Mouse (Mus musculus) liver, embryonic 12.5 days (tissue): ENCODE data around the gene Fut2. TPM values are rescaled to one million over a fixed set of nuclear protein-coding genes. Genes with fewer than 3 reads are reported as not detected.
A peak's percentile ranks its signal among the peaks of the same experiment; 100 is the strongest.

ENCODE experiments used
- ATAC-seq: fragments of 200-750 bp; cut with Nextera tagmentation; 2 replicates; pipeline ENCODE4 v1.8.0; 2017; ENCODE audit warnings: moderate number of reproducible peaks, mild to moderate bottlenecking, moderate library complexity
- H3K27ac ChIP-seq: fragments of 300-500 bp; sonication (generic); 2 replicates; pipeline ENCODE4 v1.5.1; 2016; ENCODE audit warnings: mild to moderate bottlenecking
- H3K27me3 ChIP-seq: fragments of 300-500 bp; sonication (generic); replicated peaks from 2 replicates; pipeline ENCODE4 v1.6.1; 2016; ENCODE audit warnings: mild to moderate bottlenecking, moderate library complexity
- H3K36me3 ChIP-seq: fragments of 300-500 bp; sonication (generic); 2 replicates; pipeline ENCODE4 v1.6.1; 2016; ENCODE audit warnings: mild to moderate bottlenecking, moderate library complexity
- H3K4me1 ChIP-seq: fragments of 300-500 bp; sonication (generic); 2 replicates; pipeline ENCODE4 v1.6.1; 2016
- H3K4me2 ChIP-seq: fragments of 300-500 bp; sonication (generic); 2 replicates; pipeline ENCODE4 v1.6.1; 2016; ENCODE audit warnings: mild to moderate bottlenecking, moderate library complexity
- H3K4me3 ChIP-seq: fragments of 300-500 bp; sonication (generic); 2 replicates; pipeline ENCODE4 v1.5.1; 2016; ENCODE audit warnings: mild to moderate bottlenecking, moderate library complexity
- H3K9ac ChIP-seq: fragments of 300-500 bp; sonication (generic); 2 replicates; pipeline ENCODE4 v1.6.1; 2016; ENCODE audit warnings: mild to moderate bottlenecking, moderate library complexity
- H3K9me3 ChIP-seq: fragments of 300-500 bp; sonication (generic); replicated peaks from 2 replicates; pipeline ENCODE4 v1.6.1; 2016; ENCODE audit warnings: mild to moderate bottlenecking, moderate library complexity
- WGBS: fragments of 180-500 bp; shearing (Covaris S2); methylation state at CpG from one replicate; pipeline ENCODE4 v1.1.7; 2016; ENCODE audit not compliant: insufficient replicate concordance; 5-methylcytosine and 5-hydroxymethylcytosine counted together
- polyA plus RNA-seq: library from polyadenylated mRNA; unstranded; fragments of >200 nt; fragmentation: Nextera tagmentation; extraction: Ambion mirVana; gene quantifications from 2 replicates; pipeline ENCODE4 v1.2.1, GENCODE M21; 2016

The Fut2 gene
- polyA plus RNA-seq, 1 experiment from 2014 or later, result not detected

DNA sequence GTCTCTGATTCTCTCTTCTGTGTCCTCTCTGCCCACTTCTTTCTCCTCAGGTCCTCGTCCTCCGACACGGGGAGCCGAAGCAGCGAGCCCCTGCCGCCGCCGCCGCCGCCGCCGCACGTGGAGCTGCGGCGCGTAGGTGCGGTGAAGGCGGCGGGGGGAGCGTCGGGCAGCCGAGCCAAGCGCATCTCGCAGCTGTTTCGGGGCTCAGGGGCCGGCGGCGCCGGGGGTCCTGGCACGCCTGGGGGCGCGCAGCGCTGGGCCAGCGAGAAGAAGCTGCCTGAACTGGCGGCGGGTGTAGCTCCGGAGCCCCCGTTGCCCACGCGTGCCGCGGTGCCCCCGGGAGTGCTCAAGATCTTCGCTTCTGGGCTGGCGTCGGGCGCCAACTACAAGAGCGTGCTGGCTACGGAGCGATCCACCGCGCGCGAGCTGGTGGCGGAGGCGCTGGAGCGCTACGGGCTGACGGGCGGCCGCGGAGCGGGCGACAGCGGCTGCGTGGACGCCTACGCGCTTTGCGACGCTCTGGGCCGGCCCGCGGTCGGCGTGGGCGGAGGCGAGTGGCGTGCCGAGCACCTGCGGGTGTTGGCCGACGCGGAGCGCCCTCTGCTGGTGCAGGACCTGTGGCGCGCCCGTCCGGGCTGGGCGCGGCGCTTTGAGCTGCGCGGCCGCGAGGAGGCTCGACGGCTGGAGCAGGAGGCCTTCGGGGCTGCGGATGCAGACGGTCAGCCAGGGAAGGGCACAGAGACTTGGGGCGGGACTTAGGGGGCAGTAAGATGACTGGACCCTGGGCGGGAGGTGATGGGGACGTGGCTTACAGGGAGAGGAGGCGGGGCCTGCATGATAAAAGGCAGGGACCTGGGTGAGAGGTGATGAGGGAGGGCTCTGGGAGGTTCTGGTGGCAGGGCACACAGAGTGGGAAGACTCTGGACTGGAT, 37.6 kb downstream of the Fut2 start:
- Histone ChIP-seq H3K27ac (no peak overlapping the region), H3K4me2 (peak overlapping the region; percentile 83), H3K9me3 (no peaks in the 10 kb centered on the region), H3K4me1 (peaks cover 21% of the 10 kb centered on the region), H3K4me3 (peak overlapping the region; percentile 59), H3K36me3 (no peaks in the 10 kb centered on the region), H3K9ac (peak overlapping the region; percentile 61), H3K27me3 (peaks cover 90% of the 10 kb centered on the region)
- 1% methylated on average over 101 of the region's 105 CpGs for WGBS
- peak; percentile 57 for ATAC-seq

- Histone ChIP-seq H3K27ac (peak within 1 kb of the TSS; percentile 42), H3K36me3 (no peaks in the 10 kb centered on the region), H3K4me2 (peak within 1 kb of the TSS; percentile 83), H3K9me3 (no peaks in the 10 kb centered on the region), H3K9ac (peak within 1 kb of the TSS; percentile 61), H3K27me3 (peaks cover 78% of the 10 kb centered on the region), H3K4me1 (peaks cover 16% of the 10 kb centered on the region), H3K4me3 (peak within 1 kb of the TSS; percentile 59)
- ATAC-seq, result 0 out of 2 replicates have a peak, but pooled peaks have one; percentile 19
- 34% methylated on average over 9 of the region's 9 CpGs for WGBS
Measured at GRCm38 (mm10) chr7:45627261-45627660, 38.9 kb downstream of the Fut2 start, which contains the start of gene Rasip1. Gene Rasip1 (plus strand): TSS chr7:45627488.

GRCm38 (mm10) chr7:45626571-45627076, 39.6 kb downstream of the Fut2 start:
- Histone ChIP-seq H3K4me3 (no peak overlapping the region), H3K36me3 (no peaks in the 10 kb centered on the region), H3K4me2 (no peak overlapping the region), H3K9ac (no peak overlapping the region), H3K4me1 (peaks cover 15% of the 10 kb centered on the region), H3K27me3 (peaks cover 75% of the 10 kb centered on the region), H3K9me3 (no peaks in the 10 kb centered on the region), H3K27ac (peak overlapping the region; percentile 27; the same call in 1 of the 2 replicates)
- ATAC-seq, result no peak
- 54% methylated on average over 7 of the region's 7 CpGs for WGBS

GRCm38 (mm10) chr7:45625481-45625880, 40.7 kb downstream of the Fut2 start:
- Histone ChIP-seq H3K4me1 (peaks cover 15% of the 10 kb centered on the region), H3K27me3 (peaks cover 68% of the 10 kb centered on the region), H3K27ac (no peak overlapping the region), H3K36me3 (no peaks in the 10 kb centered on the region), H3K4me2 (no peak overlapping the region), H3K9ac (no peak overlapping the region), H3K9me3 (no peaks in the 10 kb centered on the region), H3K4me3 (no peak overlapping the region)
- no peak for ATAC-seq
- WGBS, result 68% methylated on average over 8 of the region's 8 CpGs

- Histone ChIP-seq H3K36me3 (no peaks in the 10 kb centered on the region), H3K4me2 (no peak overlapping the region)
Measured at GRCm38 (mm10) chr7:45624718-45625117, 41.5 kb downstream of the Fut2 start.

DNA sequence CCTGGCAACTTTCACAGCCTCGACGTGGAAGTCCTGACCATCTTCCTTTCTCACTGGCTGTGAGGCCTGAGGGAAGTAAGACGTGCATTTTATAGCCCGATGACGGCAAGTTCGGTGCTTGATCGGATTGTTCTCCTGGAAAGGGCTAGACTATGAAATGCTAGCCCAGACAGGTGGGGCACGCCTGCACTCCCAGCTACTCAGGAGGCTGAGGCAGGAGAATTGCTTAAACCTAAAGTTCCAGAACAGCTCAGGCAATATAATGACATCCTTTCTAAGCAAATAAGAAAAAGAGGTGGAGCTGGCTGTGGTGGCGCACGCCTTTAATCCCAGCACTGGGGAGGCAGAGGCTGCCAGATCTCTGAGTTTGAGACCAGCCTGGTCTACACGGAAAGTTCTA, 42.7 kb downstream of the Fut2 start:
- H3K4me2 ChIP-seq, result no peak overlapping the region
- no peak overlapping the region for H3K9ac ChIP-seq
- peaks cover 61% of the 10 kb centered on the region for H3K27me3 ChIP-seq

More at GRCm38 (mm10) chr7:45624718-45625117, 41.5 kb downstream of the Fut2 start:
- no peak overlapping the region for H3K9ac ChIP-seq
- no peak overlapping the region for H3K4me3 ChIP-seq
- H3K9me3 ChIP-seq, result no peaks in the 10 kb centered on the region
- WGBS, result 65% methylated on average over 3 of the region's 3 CpGs
- H3K27ac ChIP-seq, result no peak overlapping the region
- H3K4me1 ChIP-seq, result peaks cover 15% of the 10 kb centered on the region
- peaks cover 61% of the 10 kb centered on the region for H3K27me3 ChIP-seq
- ATAC-seq, result no peak

DNA sequence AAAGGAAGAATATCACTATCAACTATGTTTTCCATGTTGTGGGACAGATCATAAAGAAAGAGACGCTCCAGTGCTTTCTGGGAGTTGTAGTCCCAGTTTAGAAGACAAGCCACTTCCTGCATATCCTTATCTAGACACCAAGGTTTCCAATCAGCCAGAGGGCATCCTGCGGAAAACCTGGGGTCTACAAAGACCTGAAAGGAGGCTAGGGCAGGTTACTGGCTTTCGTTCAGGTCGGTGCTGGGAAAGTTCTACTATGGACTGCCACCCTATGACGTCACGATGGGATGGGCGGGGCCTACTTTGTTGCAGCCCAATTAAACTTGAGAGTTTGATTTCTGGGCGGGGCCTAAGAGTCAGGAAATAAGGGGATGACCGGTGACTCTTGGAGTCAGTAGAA, 44.8 kb downstream of the Fut2 start, which contains the start of gene Izumo1:
Gene Izumo1 (plus strand): TSS at position 369 of the 400 bp plus-strand sequence.
- H3K4me2 ChIP-seq, result peak within 1 kb of the TSS; percentile 31
- no peaks in the 10 kb centered on the region for H3K4me1 ChIP-seq
- H3K4me3 ChIP-seq, result no peak within 1 kb of the TSS
- no peak for ATAC-seq
- no peaks in the 10 kb centered on the region for H3K36me3 ChIP-seq
- 19% methylated on average over 9 of the region's 9 CpGs for WGBS
- H3K9ac ChIP-seq, result no peak within 1 kb of the TSS
- peaks cover 60% of the 10 kb centered on the region for H3K27me3 ChIP-seq
- H3K9me3 ChIP-seq, result no peaks in the 10 kb centered on the region
- H3K27ac ChIP-seq, result no peak within 1 kb of the TSS

More for the DNA sequence above, 42.7 kb downstream of the Fut2 start:
- 78% methylated on average over 11 of the region's 11 CpGs for WGBS
- Histone ChIP-seq H3K9me3 (no peaks in the 10 kb centered on the region), H3K27ac (no peak overlapping the region), H3K36me3 (no peaks in the 10 kb centered on the region), H3K4me1 (peaks cover 8% of the 10 kb centered on the region), H3K4me3 (no peak overlapping the region)
- no peak for ATAC-seq

DNA sequence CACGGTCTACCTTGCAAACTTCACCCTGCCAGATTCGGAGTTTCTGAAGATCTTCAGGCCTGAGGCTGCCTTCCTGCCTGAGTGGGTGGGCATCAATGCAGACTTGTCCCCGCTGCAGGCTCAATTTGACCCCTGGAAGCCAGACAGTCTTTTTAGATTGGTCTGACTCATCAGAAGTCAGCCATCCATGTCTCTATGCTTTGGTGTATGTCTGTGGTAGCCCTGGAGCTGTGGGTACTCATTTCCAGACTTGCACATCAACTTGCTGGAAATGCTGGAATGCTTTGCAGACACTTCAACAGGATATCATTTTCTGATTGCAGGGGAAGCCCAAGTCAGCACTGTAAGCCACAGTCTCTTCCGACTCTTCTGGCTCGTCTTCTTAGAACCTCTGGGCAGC, 46.6 kb downstream of the Fut2 start:
- no peak for ATAC-seq
- Histone ChIP-seq H3K27ac (no peak overlapping the region), H3K4me1 (no peaks in the 10 kb centered on the region), H3K4me3 (no peak overlapping the region), H3K9me3 (no peaks in the 10 kb centered on the region), H3K36me3 (no peaks in the 10 kb centered on the region), H3K27me3 (peaks cover 61% of the 10 kb centered on the region), H3K9ac (no peak overlapping the region), H3K4me2 (no peak overlapping the region)
- 61% methylated on average over 5 of the region's 5 CpGs for WGBS

- Histone ChIP-seq H3K27me3 (peaks cover 53% of the 10 kb centered on the region), H3K9me3 (no peaks in the 10 kb centered on the region), H3K4me3 (no peak overlapping the region), H3K4me1 (no peaks in the 10 kb centered on the region), H3K27ac (no peak overlapping the region), H3K4me2 (no peak overlapping the region), H3K9ac (no peak overlapping the region), H3K36me3 (no peaks in the 10 kb centered on the region)
- 60% methylated on average over 5 of the region's 5 CpGs for WGBS
- no peak for ATAC-seq
Measured at GRCm38 (mm10) chr7:45618316-45618715, 47.9 kb downstream of the Fut2 start.

- no peak within 1 kb of the TSS for H3K9ac ChIP-seq
- no peak within 1 kb of the TSS for H3K4me2 ChIP-seq
- no peak within 1 kb of the TSS for H3K4me3 ChIP-seq
- no peak within 1 kb of the TSS for H3K27ac ChIP-seq
- no peaks in the 10 kb centered on the region for H3K4me1 ChIP-seq
- no peaks in the 10 kb centered on the region for H3K9me3 ChIP-seq
- ATAC-seq, result no peak
- H3K27me3 ChIP-seq, result peaks cover 53% of the 10 kb centered on the region
- H3K36me3 ChIP-seq, result no peaks in the 10 kb centered on the region
- 10% methylated on average over 31 of the region's 31 CpGs for WGBS
Measured at GRCm38 (mm10) chr7:45617042-45617695, 49.0 kb downstream of the Fut2 start, which contains the start of gene Fut1. Gene Fut1 (plus strand): TSS chr7:45617289.

DNA sequence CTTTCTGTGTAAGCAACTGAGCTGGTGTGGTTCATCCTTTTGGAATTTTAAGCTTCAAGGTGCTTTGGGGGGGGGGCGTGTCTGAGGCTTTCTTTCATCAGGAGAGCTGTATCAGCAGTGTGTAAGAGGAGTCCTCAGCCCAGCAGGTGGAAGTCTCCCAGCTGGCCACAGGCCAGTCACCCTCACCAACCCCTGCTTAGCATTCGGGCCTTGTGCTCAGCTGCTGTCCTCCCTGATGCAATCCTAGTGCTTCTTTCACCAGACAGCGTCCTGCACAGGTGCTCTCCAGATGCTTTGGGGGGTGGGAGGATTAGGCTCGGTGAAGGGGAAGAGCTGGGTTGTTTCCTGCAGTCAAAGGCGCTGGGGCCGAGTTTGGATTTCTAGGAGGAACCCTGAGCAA, 49.9 kb downstream of the Fut2 start:
- H3K4me2 ChIP-seq, result no peak overlapping the region
- no peak overlapping the region for H3K9ac ChIP-seq
- WGBS, result 24% methylated on average over 6 of the region's 6 CpGs
- no peaks in the 10 kb centered on the region for H3K36me3 ChIP-seq
- no peak overlapping the region for H3K4me3 ChIP-seq
- H3K4me1 ChIP-seq, result no peaks in the 10 kb centered on the region
- H3K27me3 ChIP-seq, result peaks cover 53% of the 10 kb centered on the region
- no peaks in the 10 kb centered on the region for H3K9me3 ChIP-seq
- no peak overlapping the region for H3K27ac ChIP-seq
- ATAC-seq, result no peak

DNA sequence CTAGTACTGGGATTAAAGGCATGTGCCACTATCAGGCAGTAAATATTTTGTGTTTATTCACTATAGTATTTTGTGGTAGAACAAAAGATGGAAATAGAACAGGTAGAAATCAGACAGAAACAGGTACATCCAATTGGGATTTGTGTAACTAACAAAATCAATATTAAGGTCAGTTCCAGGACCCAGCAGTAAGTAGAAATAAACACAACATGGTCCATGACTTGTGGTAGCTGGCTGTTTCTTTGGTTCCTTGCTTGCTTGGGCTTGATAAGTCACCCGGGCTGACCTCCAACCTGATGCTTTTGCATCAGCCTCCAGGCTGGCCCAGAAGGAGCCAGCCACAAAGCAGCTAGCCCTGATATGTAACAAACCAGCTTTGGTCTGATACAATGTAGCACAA, 56.7 kb downstream of the Fut2 start:
- Histone ChIP-seq H3K4me1 (no peaks in the 10 kb centered on the region), H3K9me3 (no peaks in the 10 kb centered on the region), H3K27ac (no peak overlapping the region), H3K4me2 (no peak overlapping the region), H3K27me3 (peaks cover 2% of the 10 kb centered on the region; the same call in 1 of the 2 replicates), H3K36me3 (no peaks in the 10 kb centered on the region), H3K9ac (no peak overlapping the region), H3K4me3 (no peak overlapping the region)
- ATAC-seq, result no peak
- 46% methylated on average over 1 of the region's 1 CpGs for WGBS
